Mouse (Mus musculus) CH12.LX (cell line): ENCODE data around the gene Nab2.

Source experiments
- CTCF ChIP-seq, 2 experiments: IDR thresholded peaks in 1 of 2; conservative IDR thresholded peaks in 1 of 2; 2 replicates each; pipeline ENCODE4 v1.5.1; 2011 to 2012; ENCODE audit warnings: low read depth in 2 of 2, low read length in 2 of 2, improper control_type of control experiment in 1 of 2, inconsistent platforms in 1 of 2, mild to moderate bottlenecking in 1 of 2, moderate library complexity in 1 of 2
- ELF1 ChIP-seq: IDR thresholded peaks from 2 replicates; pipeline ENCODE4 v1.6.1; 2014; ENCODE audit warnings: low read depth, mild to moderate bottlenecking, inconsistent platforms, low read length, improper control_type of control experiment
- EP300 ChIP-seq: IDR thresholded peaks from 2 replicates; pipeline ENCODE4 v1.6.1; 2011; ENCODE audit warnings: low read length, improper control_type of control experiment
- ETS1 ChIP-seq: conservative IDR thresholded peaks from 2 replicates; pipeline ENCODE4 v1.6.1; 2012; ENCODE audit warnings: low read depth, mild to moderate bottlenecking, inconsistent platforms, low read length, improper control_type of control experiment, moderate library complexity
- JUN ChIP-seq: IDR thresholded peaks from 2 replicates; pipeline ENCODE4 v1.6.1; 2011; ENCODE audit warnings: low read depth, mild to moderate bottlenecking, low read length, improper control_type of control experiment, moderate library complexity; ENCODE audit not compliant: insufficient read depth
- MAX ChIP-seq: IDR thresholded peaks from 2 replicates; pipeline ENCODE4 v1.6.1; 2011; ENCODE audit warnings: low read length, improper control_type of control experiment
- MAZ ChIP-seq: IDR thresholded peaks from 2 replicates; pipeline ENCODE4 v1.6.1; 2012; ENCODE audit warnings: low read depth, mild to moderate bottlenecking, inconsistent platforms, low read length, improper control_type of control experiment, moderate library complexity
- MYC ChIP-seq: IDR thresholded peaks from 2 replicates; pipeline ENCODE4 v1.6.1; 2011; ENCODE audit warnings: low read depth, mild to moderate bottlenecking, improper control_type of control experiment, low read length
- POLR2A ChIP-seq: IDR thresholded peaks from 2 replicates; pipeline ENCODE4 v1.6.1; 2011; ENCODE audit warnings: low read depth, mild to moderate bottlenecking, improper control_type of control experiment, low read length
- ZC3H11A ChIP-seq: IDR thresholded peaks from 2 replicates; pipeline ENCODE4 v1.6.1; 2012; ENCODE audit warnings: low read depth, mild to moderate bottlenecking, inconsistent platforms, low read length, improper control_type of control experiment
- ZMIZ1 ChIP-seq: IDR thresholded peaks from 2 replicates; pipeline ENCODE4 v1.6.1; 2012; ENCODE audit warnings: low read depth, mild to moderate bottlenecking, inconsistent platforms, low read length, improper control_type of control experiment
- ZNF384 ChIP-seq: IDR thresholded peaks from 2 replicates; pipeline ENCODE4 v1.6.1; 2012; ENCODE audit warnings: low read depth, low read length, improper control_type of control experiment, inconsistent platforms

DNA sequence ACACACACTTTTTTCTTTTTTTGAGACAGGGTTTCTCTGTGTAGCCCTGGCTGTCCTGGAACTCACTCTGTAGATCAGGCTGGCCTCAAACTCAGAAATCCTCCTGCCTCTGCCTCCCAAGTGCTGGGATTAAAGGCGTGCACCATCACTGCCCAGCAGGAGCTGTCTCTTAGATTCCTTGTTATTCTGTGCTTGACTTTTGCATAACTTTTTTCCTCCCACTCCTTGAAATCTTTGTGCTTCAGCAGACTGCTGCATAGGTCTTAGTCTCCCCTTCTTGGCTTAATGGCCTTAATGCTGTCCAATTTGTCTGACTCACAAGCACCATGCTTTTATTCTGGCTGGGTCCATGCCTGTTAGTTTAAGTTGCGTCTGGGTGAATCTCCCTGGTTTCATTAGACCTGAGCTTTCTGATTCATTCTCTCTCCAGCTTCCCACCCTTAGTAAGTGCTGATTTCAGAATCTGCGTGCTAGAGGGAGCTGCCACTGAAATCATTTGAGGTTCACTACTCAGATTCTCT, 40.5 kb upstream of the Nab2 start:
- TF ChIP-seq EP300: no peak
- TF ChIP-seq ZNF384: no peak
- no peak for TF ChIP-seq POLR2A
- TF ChIP-seq ELF1: no peak
- TF ChIP-seq ZMIZ1: no peak
- no peak for TF ChIP-seq CTCF (conservative IDR thresholded peaks at IDR 0.05 in 1 of 2, IDR thresholded peaks at IDR 0.05 in 1 of 2; ENCODE audit: low read depth in 2 of 2, low read length in 2 of 2)
- no peak for TF ChIP-seq ZC3H11A
- TF ChIP-seq MAZ: no peak
- TF ChIP-seq MAX: no peak
- no peak for TF ChIP-seq ETS1
- TF ChIP-seq MYC: no peak
- TF ChIP-seq JUN: no peak
